Mouse (Mus musculus) heart, embryonic 16.5 days (tissue): Measurements from ENCODE around the gene Irf5. TPM values are rescaled to one million over a fixed set of nuclear protein-coding genes. Genes with fewer than 3 reads are reported as not detected.

Experiments
- ATAC-seq: fragments of 200-750 bp; cut with Nextera tagmentation; replicated peaks from 2 replicates; pipeline ENCODE4 v1.8.0; 2017; ENCODE audit warnings: moderate number of reproducible peaks; ENCODE audit not compliant: insufficient read depth, low FRiP score; ENCODE audit errors: extremely low read depth
- H3K27ac ChIP-seq: fragments of 300-500 bp; sonication (generic); 2 replicates; pipeline ENCODE4 v1.5.1; 2014; ENCODE audit warnings: mild to moderate bottlenecking, low read length, control low read depth, moderate library complexity
- H3K27me3 ChIP-seq: fragments of 300-500 bp; sonication (generic); 2 replicates; pipeline ENCODE4 v1.6.1; 2014; ENCODE audit warnings: low read length, mixed read lengths; ENCODE audit not compliant: control insufficient read depth, insufficient read depth
- H3K36me3 ChIP-seq: fragments of 300-500 bp; sonication (generic); 2 replicates; pipeline ENCODE4 v1.6.1; 2014; ENCODE audit not compliant: control insufficient read depth, insufficient read depth
- H3K4me1 ChIP-seq: fragments of 300-500 bp; sonication (generic); 2 replicates; pipeline ENCODE4 v1.6.1; 2014; ENCODE audit warnings: low read length, mixed read lengths; ENCODE audit not compliant: control insufficient read depth, insufficient read depth
- H3K4me2 ChIP-seq: fragments of 300-500 bp; sonication (generic); 2 replicates; pipeline ENCODE4 v1.6.1; 2014; ENCODE audit warnings: low read depth, mild to moderate bottlenecking, control low read depth, low read length
- H3K4me3 ChIP-seq: fragments of 300-500 bp; sonication (generic); 2 replicates; pipeline ENCODE4 v1.5.1; 2014; ENCODE audit warnings: mild to moderate bottlenecking, control low read depth, low read length
- H3K9ac ChIP-seq: fragments of 300-500 bp; sonication (generic); 2 replicates; pipeline ENCODE4 v1.6.1; 2014; ENCODE audit warnings: low read length, control low read depth
- H3K9me3 ChIP-seq: fragments of 300-500 bp; sonication (generic); replicated peaks from 2 replicates; pipeline ENCODE4 v1.6.1; 2016; ENCODE audit warnings: low read length; ENCODE audit not compliant: control insufficient read depth
- WGBS: fragments of 180-500 bp; shearing (Covaris S2); extraction: QIAGEN DNeasy Blood & Tissue Kit; methylation state at CpG from one replicate; pipeline ENCODE4 v1.1.7; 2014; 5-methylcytosine and 5-hydroxymethylcytosine counted together
- polyA plus RNA-seq: library from polyadenylated mRNA; unstranded; fragments of >200 nt; fragmentation: Nextera tagmentation; extraction: Ambion mirVana; gene quantifications from 2 replicates; pipeline ENCODE4 v1.2.1, GENCODE M21; 2015

Irf5 gene
- polyA plus RNA-seq, result 5.4 and 5.7 TPM in 2 replicates

- Histone ChIP-seq H3K9ac (peak within 1 kb of the TSS; percentile 74), H3K27ac (no peak within 1 kb of the TSS), H3K36me3 (no peaks in the 10 kb centered on the region), H3K27me3 (peaks cover 13% of the 10 kb centered on the region), H3K4me2 (peak within 1 kb of the TSS; percentile 97), H3K4me1 (peaks cover 32% of the 10 kb centered on the region), H3K9me3 (peaks cover 4% of the 10 kb centered on the region; the same call in 1 of the 2 replicates), H3K4me3 (peak within 1 kb of the TSS; percentile 69)
- WGBS, result under 1% methylated on average over 86 of the region's 96 CpGs
- no peak; the same call in 1 of the 2 replicates for ATAC-seq
These were observed at the start of gene Irf5 for GRCm38 (mm10) chr6:29526281-29527251. Irf5 (plus strand) TSS chr6:29526625.

DNA sequence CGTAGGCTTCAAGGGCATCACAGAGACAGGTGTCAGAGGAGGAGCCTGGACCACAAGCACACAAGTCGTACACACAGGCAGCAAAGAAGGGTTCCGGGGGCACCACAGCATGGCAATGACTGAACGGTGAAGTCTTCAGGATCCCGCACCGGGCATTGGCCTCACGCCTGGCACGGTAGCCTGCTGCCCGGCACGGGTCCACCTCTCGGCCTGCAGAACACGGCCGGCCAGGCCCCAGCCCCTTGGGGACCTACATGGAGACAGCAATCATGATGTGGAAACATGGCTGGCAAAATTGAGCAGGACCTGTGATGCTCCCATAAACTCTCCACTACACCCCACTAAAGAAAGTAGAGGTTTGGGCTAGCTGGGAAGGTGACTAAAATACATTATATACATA lies 43.7 kb upstream of the Irf5 start:
- no peaks in the 10 kb centered on the region for H3K27me3 ChIP-seq
- no peak overlapping the region for H3K9ac ChIP-seq
- no peak overlapping the region for H3K4me3 ChIP-seq
- no peaks in the 10 kb centered on the region for H3K9me3 ChIP-seq
- no peak overlapping the region for H3K4me2 ChIP-seq
- no peaks in the 10 kb centered on the region for H3K36me3 ChIP-seq
- H3K27ac ChIP-seq, result no peak overlapping the region
- H3K4me1 ChIP-seq, result 0 out of 2 replicates have a peak, but pooled peaks cover 4% of the 10 kb centered on the region
- WGBS, result 92% methylated on average over 13 of the region's 13 CpGs
- ATAC-seq, result no peak

DNA sequence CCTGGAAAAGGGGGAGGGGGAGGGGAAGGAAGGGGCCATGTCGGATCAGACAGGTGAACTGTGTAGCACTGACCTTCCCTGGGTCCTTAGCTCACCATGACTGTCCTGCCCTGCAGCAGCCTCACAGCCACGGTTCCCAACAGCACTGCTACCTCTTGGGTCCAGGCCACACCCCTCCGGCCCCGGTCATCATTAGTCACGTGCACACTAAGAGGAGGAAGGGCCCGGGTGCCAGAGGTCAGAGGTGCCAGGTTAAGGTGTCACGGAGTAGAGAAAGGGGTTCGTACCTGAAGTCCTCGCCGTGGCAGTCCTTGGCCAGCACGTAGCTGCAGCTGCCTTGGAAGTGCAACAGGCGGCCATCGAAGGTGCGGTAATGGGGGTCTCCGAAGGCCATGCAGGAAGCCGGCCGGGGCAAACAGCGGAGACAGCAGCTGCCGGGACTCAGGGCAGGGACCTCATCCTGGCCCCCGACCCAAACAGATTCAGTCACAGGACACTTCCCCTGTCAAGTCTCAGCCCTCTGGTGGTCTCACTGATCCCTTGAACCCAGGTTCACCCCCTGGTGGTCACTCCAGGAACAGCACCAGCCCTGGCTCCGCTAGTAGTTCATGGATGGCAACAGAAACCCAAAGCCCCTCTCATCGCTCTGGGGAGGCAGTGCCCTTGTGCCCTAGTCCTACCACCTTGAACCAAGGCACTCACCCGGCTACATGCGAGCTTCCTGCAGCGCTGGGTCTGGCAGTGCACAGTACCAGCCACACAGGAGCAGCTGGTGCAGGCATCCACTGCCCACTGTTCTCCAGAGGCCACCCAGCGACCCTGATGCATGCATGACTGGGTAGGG lies 41.5 kb upstream of the Irf5 start:
- Histone ChIP-seq H3K27me3 (no peaks in the 10 kb centered on the region), H3K9me3 (no peaks in the 10 kb centered on the region), H3K9ac (peak overlapping the region; percentile 58), H3K4me1 (0 out of 2 replicates have a peak, but pooled peaks cover 4% of the 10 kb centered on the region), H3K27ac (no peak overlapping the region), H3K36me3 (no peaks in the 10 kb centered on the region), H3K4me3 (peak overlapping the region; percentile 55), H3K4me2 (peak overlapping the region; percentile 93)
- peak; percentile 64 for ATAC-seq
- WGBS, result 6% methylated on average over 26 of the region's 26 CpGs

- no peak for ATAC-seq
- Histone ChIP-seq H3K36me3 (no peaks in the 10 kb centered on the region), H3K4me2 (no peak overlapping the region), H3K4me3 (no peak overlapping the region), H3K4me1 (0 out of 2 replicates have a peak, but pooled peaks cover 4% of the 10 kb centered on the region), H3K27me3 (no peaks in the 10 kb centered on the region), H3K9me3 (no peaks in the 10 kb centered on the region), H3K27ac (no peak overlapping the region), H3K9ac (no peak overlapping the region)
- WGBS, result 38% methylated on average over 2 of the region's 2 CpGs
These were observed 40.5 kb upstream of the Irf5 start for GRCm38 (mm10) chr6:29485951-29486350.

GRCm38 (mm10) chr6:29494101-29494500 lies 32.3 kb upstream of the Irf5 start:
- Histone ChIP-seq H3K4me3 (no peak overlapping the region), H3K27me3 (peaks cover 17% of the 10 kb centered on the region), H3K9me3 (no peaks in the 10 kb centered on the region), H3K4me2 (no peak overlapping the region), H3K4me1 (no peaks in the 10 kb centered on the region), H3K27ac (no peak overlapping the region), H3K36me3 (no peaks in the 10 kb centered on the region), H3K9ac (no peak overlapping the region)
- 65% methylated on average over 4 of the region's 4 CpGs for WGBS
- ATAC-seq, result no peak

- WGBS, result 34% methylated on average over 25 of the region's 25 CpGs
- Histone ChIP-seq H3K36me3 (no peaks in the 10 kb centered on the region), H3K4me2 (no peak overlapping the region), H3K27me3 (peaks cover 17% of the 10 kb centered on the region), H3K4me1 (no peaks in the 10 kb centered on the region), H3K9me3 (peaks cover 3% of the 10 kb centered on the region; the same call in 1 of the 2 replicates), H3K4me3 (no peak overlapping the region), H3K9ac (no peak overlapping the region), H3K27ac (no peak overlapping the region)
- no peak for ATAC-seq
These were observed 30.2 kb upstream of the Irf5 start for GRCm38 (mm10) chr6:29496270-29496669.

GRCm38 (mm10) chr6:29497791-29498190 lies 28.6 kb upstream of the Irf5 start:
- Histone ChIP-seq H3K4me2 (no peak overlapping the region), H3K4me1 (no peaks in the 10 kb centered on the region), H3K27me3 (peaks cover 17% of the 10 kb centered on the region), H3K27ac (no peak overlapping the region), H3K4me3 (no peak overlapping the region), H3K36me3 (no peaks in the 10 kb centered on the region), H3K9ac (no peak overlapping the region), H3K9me3 (peaks cover 3% of the 10 kb centered on the region; the same call in 1 of the 2 replicates)
- no peak for ATAC-seq
- 25% methylated on average over 2 of the region's 2 CpGs for WGBS

DNA sequence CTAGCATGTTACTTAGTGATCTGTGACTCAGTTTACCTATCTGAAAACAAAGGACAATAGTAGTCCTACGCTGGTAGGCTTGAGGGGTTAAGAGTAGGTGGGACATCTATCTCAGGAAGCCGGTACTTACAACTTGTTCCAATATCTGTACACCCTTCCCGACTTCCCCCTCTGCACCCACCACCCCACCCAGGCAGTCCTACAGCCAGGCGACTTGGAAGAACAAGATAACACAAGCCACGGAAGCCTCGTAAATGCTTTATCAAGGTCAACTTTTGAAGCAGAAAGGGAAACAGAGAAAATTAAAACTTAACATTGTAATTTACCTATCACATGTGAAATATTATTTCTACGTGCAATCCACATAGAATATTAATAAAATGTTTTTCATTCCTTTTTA lies 26.2 kb upstream of the Irf5 start:
- WGBS, result 81% methylated on average over 7 of the region's 7 CpGs
- no peak overlapping the region for H3K4me2 ChIP-seq
- ATAC-seq, result no peak
- H3K9me3 ChIP-seq, result peaks cover 3% of the 10 kb centered on the region; the same call in 1 of the 2 replicates
- H3K36me3 ChIP-seq, result no peaks in the 10 kb centered on the region
- no peak overlapping the region for H3K4me3 ChIP-seq
- H3K27me3 ChIP-seq, result peaks cover 17% of the 10 kb centered on the region
- H3K4me1 ChIP-seq, result no peaks in the 10 kb centered on the region
- no peak overlapping the region for H3K27ac ChIP-seq
- H3K9ac ChIP-seq, result no peak overlapping the region
